Mouse (Mus musculus) limb, embryonic 12.5 days (tissue): Measurements from ENCODE around the gene Ssu72. TPM values are rescaled to one million over a fixed set of nuclear protein-coding genes. Genes with fewer than 3 reads are reported as not detected.

Experiments
- ATAC-seq: fragments of 200-750 bp; cut with Nextera tagmentation; 2 replicates; pipeline ENCODE4 v1.8.0; 2017; ENCODE audit warnings: low read depth, moderate TSS enrichment; ENCODE audit not compliant: insufficient number of reproducible peaks, insufficient read depth, low FRiP score, low TSS enrichment
- H3K27ac ChIP-seq: fragments of 300-500 bp; sonication (generic); 2 replicates; pipeline ENCODE4 v1.5.1; 2016; ENCODE audit warnings: mild to moderate bottlenecking, moderate library complexity
- H3K27me3 ChIP-seq: fragments of 300-500 bp; sonication (generic); 2 replicates; pipeline ENCODE4 v1.6.1; 2016; ENCODE audit warnings: mild to moderate bottlenecking, moderate library complexity
- H3K36me3 ChIP-seq: fragments of 300-500 bp; sonication (generic); 2 replicates; pipeline ENCODE4 v1.6.1; 2016; ENCODE audit warnings: mild to moderate bottlenecking, moderate library complexity
- H3K4me1 ChIP-seq: fragments of 300-500 bp; sonication (generic); replicated peaks from 2 replicates; pipeline ENCODE4 v1.6.1; 2016
- H3K4me2 ChIP-seq: fragments of 300-500 bp; sonication (generic); 2 replicates; pipeline ENCODE4 v1.6.1; 2016; ENCODE audit warnings: mild to moderate bottlenecking, moderate library complexity
- H3K4me3 ChIP-seq: fragments of 300-500 bp; sonication (generic); replicated peaks from 2 replicates; pipeline ENCODE4 v1.5.1; 2016; ENCODE audit warnings: mild to moderate bottlenecking
- H3K9ac ChIP-seq: fragments of 300-500 bp; sonication (generic); replicated peaks from 2 replicates; pipeline ENCODE4 v1.6.1; 2016; ENCODE audit warnings: mild to moderate bottlenecking, moderate library complexity
- H3K9me3 ChIP-seq: fragments of 300-500 bp; sonication (generic); 2 replicates; pipeline ENCODE4 v1.6.1; 2016; ENCODE audit warnings: mild to moderate bottlenecking, moderate library complexity
- WGBS: fragments of 180-500 bp; shearing (Covaris S2); methylation state at CpG from one replicate; pipeline ENCODE4 v1.1.7; 2016; 5-methylcytosine and 5-hydroxymethylcytosine counted together
- polyA plus RNA-seq: library from polyadenylated mRNA; unstranded; fragments of >200 nt; fragmentation: Nextera tagmentation; extraction: Ambion mirVana; gene quantifications from 2 replicates; pipeline ENCODE4 v1.2.1, GENCODE M21; 2016

The Ssu72 gene
- polyA plus RNA-seq, 1 experiment from 2014 or later, result 143 TPM

GRCm38 (mm10) chr4:155703425-155703929 is 1.1 kb upstream of the Ssu72 start:
- H3K9ac ChIP-seq, result no peak overlapping the region
- H3K36me3 ChIP-seq, result no peaks in the 10 kb centered on the region; the same call in 1 of the 2 replicates
- no peak overlapping the region for H3K4me3 ChIP-seq
- no peaks in the 10 kb centered on the region for H3K9me3 ChIP-seq
- 93% methylated on average over 4 of the region's 4 CpGs for WGBS
- no peak overlapping the region for H3K27ac ChIP-seq
- no peak for ATAC-seq
- H3K4me1 ChIP-seq, result peaks cover 9% of the 10 kb centered on the region
- H3K27me3 ChIP-seq, result no peaks in the 10 kb centered on the region
- H3K4me2 ChIP-seq, result no peak overlapping the region

DNA sequence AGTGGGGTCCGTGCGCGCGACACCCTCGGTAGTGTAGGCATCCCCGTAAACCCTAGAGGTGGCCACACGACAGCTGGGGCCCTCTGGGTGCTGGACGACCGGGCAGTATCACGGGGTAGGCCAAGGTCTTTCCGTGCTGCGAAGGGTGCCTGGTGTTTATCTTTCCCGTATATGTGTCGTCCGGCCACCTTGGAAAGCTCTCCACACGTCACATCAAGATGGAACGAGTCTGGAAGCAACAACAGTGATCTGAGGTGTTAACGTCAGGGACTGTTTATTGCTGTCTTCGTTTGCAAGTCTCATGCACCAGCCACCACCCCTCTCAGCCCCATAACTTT is 961 bp downstream of the Ssu72 start:
- Histone ChIP-seq H3K4me3 (peak overlapping the region; percentile 96), H3K27ac (peak overlapping the region; percentile 97), H3K4me2 (peak overlapping the region; percentile 75), H3K27me3 (no peaks in the 10 kb centered on the region), H3K9me3 (no peaks in the 10 kb centered on the region), H3K36me3 (peaks cover under 1% of the 10 kb centered on the region; the same call in 1 of the 2 replicates), H3K9ac (peak overlapping the region; percentile 92), H3K4me1 (peaks cover 18% of the 10 kb centered on the region)
- no peak for ATAC-seq
- WGBS, result under 1% methylated on average over 19 of the region's 19 CpGs

DNA sequence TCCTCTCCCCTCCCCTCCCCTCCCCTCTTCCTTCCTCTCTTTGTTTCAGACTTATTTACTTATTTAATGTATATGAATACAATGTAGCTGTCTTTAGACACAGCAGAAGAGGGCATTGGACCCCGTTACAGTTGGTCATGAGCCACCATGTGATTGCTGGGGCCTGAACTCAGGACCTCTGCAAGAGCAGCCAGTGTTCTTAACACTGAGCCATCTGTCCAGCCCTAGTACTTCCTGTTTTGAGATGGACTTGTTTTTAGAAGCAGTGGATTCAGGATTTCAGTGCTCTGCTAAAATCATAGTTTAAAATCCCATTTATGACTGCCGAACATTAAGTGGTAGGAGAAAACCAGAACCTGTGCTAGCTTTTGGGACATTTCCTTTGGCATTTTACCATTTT is 4.0 kb downstream of the Ssu72 start:
- Histone ChIP-seq H3K9ac (no peak overlapping the region), H3K4me2 (no peak overlapping the region), H3K4me1 (peaks cover 18% of the 10 kb centered on the region), H3K27ac (no peak overlapping the region), H3K4me3 (no peak overlapping the region), H3K27me3 (no peaks in the 10 kb centered on the region), H3K9me3 (no peaks in the 10 kb centered on the region), H3K36me3 (peaks cover 3% of the 10 kb centered on the region; the same call in 1 of the 2 replicates)
- WGBS, result 78% methylated on average over 2 of the region's 2 CpGs
- ATAC-seq, result no peak

DNA sequence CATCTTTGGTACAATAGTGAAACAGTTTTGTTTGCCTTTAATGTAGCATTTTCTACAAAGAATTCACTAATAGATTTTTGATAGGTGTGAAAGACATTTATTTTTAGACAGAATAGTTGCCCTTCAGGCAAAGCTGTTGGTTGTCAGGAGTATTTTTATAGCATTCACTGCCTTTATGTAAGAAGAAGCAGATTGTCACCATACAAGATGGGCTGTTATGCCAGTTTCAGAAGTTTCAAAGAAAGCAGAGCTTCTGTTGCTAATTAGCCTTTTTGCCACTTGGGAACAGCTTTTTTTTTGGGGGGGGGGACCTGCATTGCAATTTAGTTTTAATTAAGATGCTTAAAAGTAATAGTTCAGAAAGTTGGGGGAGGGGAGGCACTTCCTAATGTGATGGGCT is 4.4 kb downstream of the Ssu72 start:
- no peak overlapping the region for H3K27ac ChIP-seq
- H3K4me2 ChIP-seq, result no peak overlapping the region
- peaks cover 4% of the 10 kb centered on the region; the same call in 1 of the 2 replicates for H3K36me3 ChIP-seq
- no peaks in the 10 kb centered on the region for H3K9me3 ChIP-seq
- H3K9ac ChIP-seq, result no peak overlapping the region
- no peak overlapping the region for H3K4me3 ChIP-seq
- no peaks in the 10 kb centered on the region for H3K27me3 ChIP-seq
- ATAC-seq, result no peak
- peaks cover 18% of the 10 kb centered on the region for H3K4me1 ChIP-seq

DNA sequence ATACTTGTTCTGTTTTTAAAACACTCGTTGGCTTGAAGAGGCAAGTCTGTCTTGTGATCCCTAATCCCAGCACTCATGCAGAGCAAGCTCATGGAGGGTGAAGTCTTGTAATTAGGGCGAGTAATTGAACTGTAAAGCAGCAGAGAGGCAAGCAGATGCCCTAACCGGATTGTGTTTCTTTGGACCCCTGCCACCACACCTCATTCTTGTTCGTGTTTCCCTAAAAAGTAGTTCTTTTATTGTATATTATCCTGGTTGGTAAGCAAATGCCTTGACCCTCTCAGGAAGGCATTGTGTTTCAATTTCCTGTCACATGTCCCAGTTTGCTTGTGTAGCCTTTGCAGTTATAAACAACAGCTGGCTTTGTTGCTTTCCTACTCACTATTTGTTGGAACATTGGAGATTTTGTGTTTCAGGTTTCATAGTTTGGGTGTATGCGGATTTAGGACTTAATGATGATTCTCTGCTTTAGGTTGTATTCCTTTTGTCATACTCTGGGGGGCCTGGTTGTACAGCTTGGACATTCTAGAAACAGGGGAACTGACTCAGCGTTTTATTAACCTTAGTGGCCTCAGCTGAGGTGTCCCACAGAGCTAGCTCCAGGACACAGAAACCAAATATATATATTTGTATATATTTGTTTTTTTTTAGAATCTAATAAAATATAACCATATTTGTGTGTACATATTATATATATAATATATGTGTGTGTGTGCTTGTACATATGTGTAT is 6.1 kb downstream of the Ssu72 start:
- Histone ChIP-seq H3K4me2 (no peak overlapping the region), H3K27ac (peak overlapping the region; percentile 57), H3K4me1 (peaks cover 15% of the 10 kb centered on the region), H3K4me3 (no peak overlapping the region), H3K36me3 (peaks cover 21% of the 10 kb centered on the region), H3K9me3 (no peaks in the 10 kb centered on the region), H3K27me3 (no peaks in the 10 kb centered on the region), H3K9ac (no peak overlapping the region)
- 48% methylated on average over 6 of the region's 6 CpGs for WGBS
- ATAC-seq, result no peak

DNA sequence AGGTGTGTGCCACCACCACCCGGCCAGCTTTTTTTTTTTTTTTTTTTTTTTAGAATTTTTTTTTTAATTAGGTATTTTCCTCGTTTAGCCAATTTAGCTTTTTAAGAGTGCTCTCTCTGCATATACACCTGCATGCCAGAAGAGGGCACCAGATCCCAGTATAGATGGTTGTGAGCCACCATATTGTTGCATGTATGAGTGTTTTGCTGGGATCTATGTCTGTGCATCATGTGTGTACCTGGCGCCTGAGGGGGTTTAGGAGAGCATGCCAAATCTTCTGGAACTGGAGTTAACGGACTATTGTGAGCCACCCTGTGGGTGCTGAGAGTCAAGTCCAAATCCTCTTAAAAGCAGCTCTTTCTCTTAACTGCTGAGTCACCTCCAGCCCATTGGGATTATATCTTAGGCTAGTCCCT is 17.1 kb downstream of the Ssu72 start:
- Histone ChIP-seq H3K4me1 (no peaks in the 10 kb centered on the region), H3K27me3 (no peaks in the 10 kb centered on the region), H3K4me2 (no peak overlapping the region), H3K27ac (no peak overlapping the region), H3K36me3 (peaks cover 31% of the 10 kb centered on the region), H3K4me3 (no peak overlapping the region), H3K9me3 (no peaks in the 10 kb centered on the region), H3K9ac (no peak overlapping the region)
- ATAC-seq, result no peak
- WGBS, result 78% methylated on average over 4 of the region's 4 CpGs

DNA sequence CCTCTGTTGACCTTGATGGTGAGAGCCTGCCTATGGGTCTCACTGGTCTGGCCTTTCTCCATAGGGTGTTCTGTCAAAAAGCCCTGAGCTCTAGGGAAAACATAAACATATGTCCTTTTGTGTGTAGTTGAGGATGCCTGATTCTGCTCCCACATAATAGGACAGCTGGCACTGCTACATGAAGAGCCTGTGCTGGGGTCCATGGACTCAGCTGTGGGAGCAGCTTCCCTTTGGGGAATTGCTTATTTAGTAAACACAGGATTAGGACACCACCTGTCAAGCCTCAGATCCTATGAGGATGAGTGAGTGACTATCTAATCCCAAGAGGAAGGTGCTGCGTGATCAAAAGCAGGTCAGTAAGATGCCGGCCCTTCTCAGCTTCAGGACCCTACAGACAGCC is 23.4 kb downstream of the Ssu72 start:
- WGBS, result 85% methylated on average over 2 of the region's 2 CpGs
- ATAC-seq, result no peak
- H3K9me3 ChIP-seq, result no peaks in the 10 kb centered on the region

GRCm38 (mm10) chr4:155733267-155733666 is 28.7 kb downstream of the Ssu72 start:
- peaks cover 22% of the 10 kb centered on the region for H3K4me1 ChIP-seq
- no peak for ATAC-seq
- 91% methylated on average over 10 of the region's 10 CpGs for WGBS
- H3K36me3 ChIP-seq, result peaks cover 66% of the 10 kb centered on the region
- H3K4me2 ChIP-seq, result no peak overlapping the region
- H3K27ac ChIP-seq, result 0 out of 2 replicates have a peak overlapping the region, but pooled peaks have one; percentile 17
- H3K4me3 ChIP-seq, result no peak overlapping the region
- no peak overlapping the region for H3K9ac ChIP-seq
- no peaks in the 10 kb centered on the region for H3K27me3 ChIP-seq
- H3K9me3 ChIP-seq, result no peaks in the 10 kb centered on the region

More for the DNA sequence above, 23.4 kb downstream of the Ssu72 start:
- peaks cover 49% of the 10 kb centered on the region for H3K36me3 ChIP-seq
- no peak overlapping the region for H3K9ac ChIP-seq
- no peaks in the 10 kb centered on the region for H3K27me3 ChIP-seq
- H3K4me3 ChIP-seq, result no peak overlapping the region
- no peak overlapping the region for H3K27ac ChIP-seq
- no peak overlapping the region for H3K4me2 ChIP-seq
- H3K4me1 ChIP-seq, result no peaks in the 10 kb centered on the region

DNA sequence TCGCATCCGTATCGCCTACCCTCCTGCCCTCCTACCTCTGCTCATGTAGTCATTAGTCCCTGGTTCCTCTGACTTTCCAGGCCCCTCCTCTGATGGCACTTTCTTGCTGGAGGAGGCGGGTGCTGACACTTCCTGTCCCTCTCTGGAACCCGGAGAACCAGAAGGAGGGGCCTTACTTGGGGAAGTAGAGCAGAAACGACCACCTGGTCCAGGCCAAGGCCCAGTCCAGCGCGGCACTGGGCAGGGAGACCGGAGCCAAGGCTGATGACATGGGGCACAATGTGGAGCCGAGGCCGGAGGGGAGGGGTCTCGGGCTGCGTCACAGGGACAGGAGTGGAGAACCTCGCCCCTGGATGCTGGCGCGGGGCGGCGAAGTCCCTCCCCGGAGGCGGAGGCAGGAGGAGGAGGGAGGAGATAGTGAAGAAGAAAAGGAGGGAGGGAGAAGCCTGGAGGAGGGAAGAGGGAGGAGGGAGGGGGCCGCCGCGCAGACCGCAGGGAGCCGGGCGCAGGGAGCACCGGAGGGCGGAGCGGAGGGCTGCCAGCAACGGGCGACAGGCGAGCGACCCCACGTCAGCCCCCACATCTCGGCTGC is 29.8 kb downstream of the Ssu72 start, which contains the start of gene Tmem240:
Gene Tmem240, plus strand, starts transcription at position 451 of the 592 bp plus-strand sequence.
- peaks cover 67% of the 10 kb centered on the region for H3K36me3 ChIP-seq

GRCm38 (mm10) chr4:155734951-155735702 is 30.5 kb downstream of the Ssu72 start:
- Histone ChIP-seq H3K36me3 (peaks cover 67% of the 10 kb centered on the region), H3K27me3 (no peaks in the 10 kb centered on the region), H3K4me3 (peak overlapping the region; percentile 85), H3K9me3 (no peaks in the 10 kb centered on the region), H3K27ac (peak overlapping the region; percentile 89), H3K4me1 (peaks cover 22% of the 10 kb centered on the region), H3K9ac (peak overlapping the region; percentile 77), H3K4me2 (peak overlapping the region; percentile 93)
- peak; percentile 34 for ATAC-seq
- WGBS, result under 1% methylated on average over 55 of the region's 79 CpGs

More for the DNA sequence above, 29.8 kb downstream of the Ssu72 start, which contains the start of gene Tmem240:
- Histone ChIP-seq H3K4me1 (peaks cover 22% of the 10 kb centered on the region), H3K27me3 (no peaks in the 10 kb centered on the region), H3K27ac (peak within 1 kb of the TSS; percentile 89), H3K9ac (peak within 1 kb of the TSS; percentile 77), H3K4me2 (peak within 1 kb of the TSS; percentile 93), H3K4me3 (peak within 1 kb of the TSS; percentile 85), H3K9me3 (no peaks in the 10 kb centered on the region)
- ATAC-seq, result peak; percentile 85
- WGBS, result under 1% methylated on average over 27 of the region's 35 CpGs

GRCm38 (mm10) chr4:155735788-155736187 is 31.2 kb downstream of the Ssu72 start:
- ATAC-seq, result no peak
- WGBS, result 69% methylated on average over 5 of the region's 5 CpGs
- peak overlapping the region; percentile 93 for H3K4me2 ChIP-seq
- no peaks in the 10 kb centered on the region for H3K27me3 ChIP-seq
- peaks cover 69% of the 10 kb centered on the region for H3K36me3 ChIP-seq
- peaks cover 22% of the 10 kb centered on the region for H3K4me1 ChIP-seq
- no peaks in the 10 kb centered on the region for H3K9me3 ChIP-seq
- H3K27ac ChIP-seq, result peak overlapping the region; percentile 89
- peak overlapping the region; percentile 77 for H3K9ac ChIP-seq
- H3K4me3 ChIP-seq, result peak overlapping the region; percentile 85
